Mouse (Mus musculus) heart, embryonic 15.5 days (tissue): ENCODE measurements around the gene Kcnmb1. TPM values are rescaled to one million over a fixed set of nuclear protein-coding genes. Genes with fewer than 3 reads are reported as not detected.

ENCODE experiments used
- ATAC-seq: fragments of 200-750 bp; cut with Nextera tagmentation; replicated peaks from 2 replicates; pipeline ENCODE4 v1.8.0; 2017; ENCODE audit warnings: low read depth, moderate TSS enrichment; ENCODE audit not compliant: insufficient number of reproducible peaks, insufficient read depth, low FRiP score
- H3K27ac ChIP-seq: fragments of 300-500 bp; sonication (generic); 2 replicates; pipeline ENCODE4 v1.5.1; 2015; ENCODE audit warnings: mild to moderate bottlenecking, inconsistent platforms
- H3K27me3 ChIP-seq: fragments of 300-500 bp; sonication (generic); 2 replicates; pipeline ENCODE4 v1.6.1; 2015; ENCODE audit warnings: inconsistent platforms
- H3K36me3 ChIP-seq: fragments of 300-500 bp; sonication (generic); 2 replicates; pipeline ENCODE4 v1.6.1; 2015; ENCODE audit warnings: mild to moderate bottlenecking, inconsistent platforms
- H3K4me1 ChIP-seq: fragments of 300-500 bp; sonication (generic); replicated peaks from 2 replicates; pipeline ENCODE4 v1.6.1; 2015; ENCODE audit warnings: inconsistent platforms
- H3K4me2 ChIP-seq: fragments of 300-500 bp; sonication (generic); 2 replicates; pipeline ENCODE4 v1.6.1; 2015; ENCODE audit warnings: inconsistent platforms, mild to moderate bottlenecking, moderate library complexity
- H3K4me3 ChIP-seq: fragments of 300-500 bp; sonication (generic); 2 replicates; pipeline ENCODE4 v1.5.1; 2015; ENCODE audit warnings: mild to moderate bottlenecking, inconsistent platforms
- H3K9ac ChIP-seq: fragments of 300-500 bp; sonication (generic); 2 replicates; pipeline ENCODE4 v1.6.1; 2015; ENCODE audit warnings: mild to moderate bottlenecking, inconsistent platforms
- H3K9me3 ChIP-seq: fragments of 300-500 bp; sonication (generic); replicated peaks from 2 replicates; pipeline ENCODE4 v1.6.1; 2016; ENCODE audit warnings: inconsistent platforms
- WGBS: fragments of 180-500 bp; shearing (Covaris S2); methylation state at CpG from one replicate; pipeline ENCODE4 v1.1.7; 2015; ENCODE audit warnings: mixed read lengths; 5-methylcytosine and 5-hydroxymethylcytosine counted together
- polyA plus RNA-seq: library from polyadenylated mRNA; unstranded; fragments of >200 nt; fragmentation: Nextera tagmentation; extraction: Ambion mirVana; gene quantifications from 2 replicates; pipeline ENCODE4 v1.2.1, GENCODE M21; 2015

Kcnmb1 gene
- polyA plus RNA-seq: 1.3 and 1.5 TPM in 2 replicates

DNA sequence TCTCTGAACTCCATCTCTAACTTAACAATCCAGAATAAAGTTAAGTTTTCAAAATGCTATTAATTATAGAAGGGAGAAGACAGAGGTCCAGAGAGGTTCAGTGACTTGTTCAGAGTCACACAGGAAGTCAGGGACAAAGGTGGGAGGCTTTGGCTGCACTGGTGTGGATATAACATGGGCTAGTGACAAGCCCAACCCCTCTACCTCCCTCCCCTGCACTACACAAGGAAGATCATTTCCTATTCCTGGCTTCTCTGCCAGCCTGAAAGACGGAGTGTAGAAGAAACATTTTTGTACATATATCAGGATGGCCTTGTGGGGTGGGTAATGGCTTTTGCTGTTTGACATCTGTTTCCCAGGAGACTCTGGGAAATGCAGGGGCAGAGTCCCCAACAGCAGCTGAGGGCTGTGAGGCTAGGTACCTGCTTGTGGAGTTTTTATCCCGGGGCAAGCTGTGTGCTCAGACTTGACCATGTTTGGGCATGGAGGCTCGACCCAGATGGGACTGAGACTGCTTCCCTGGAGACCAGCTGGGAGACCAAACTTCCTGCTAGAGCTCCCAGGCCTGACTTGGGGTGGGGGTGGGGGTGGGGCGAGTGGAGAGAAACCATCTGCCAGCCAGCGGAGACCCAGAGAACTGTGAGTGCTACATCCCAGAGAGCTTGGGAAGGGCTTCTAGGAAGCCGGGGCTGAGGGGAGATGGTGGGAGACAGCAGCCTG lies at the start of gene Kcnmb1:
Kcnmb1 (plus strand) TSS at position 326 of the 720 bp plus-strand sequence.
- no peak within 1 kb of the TSS for H3K9ac ChIP-seq

DNA sequence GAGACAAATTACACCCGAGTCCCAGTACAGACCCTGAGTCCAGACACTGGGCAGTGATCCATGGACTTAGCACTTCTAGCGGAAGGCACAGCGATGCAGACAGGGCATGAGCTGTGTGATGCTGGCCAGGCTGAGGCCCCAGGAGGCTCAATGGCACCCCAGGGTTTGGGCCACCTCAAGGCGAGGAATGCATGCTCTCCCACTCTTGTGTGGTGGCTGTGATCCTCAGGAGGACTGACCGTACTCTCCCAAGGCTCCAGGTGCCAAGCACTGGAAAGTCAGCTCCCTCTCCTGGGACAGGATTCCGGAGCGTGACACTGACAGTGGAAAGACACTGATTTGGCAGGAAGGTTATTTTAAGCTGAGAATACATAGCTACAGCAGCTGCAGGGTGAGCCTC lies 49.8 kb upstream of the Kcnmb1 start:
- WGBS: 46% methylated on average over 7 of the region's 7 CpGs
- Histone ChIP-seq H3K9ac (no peak overlapping the region), H3K4me2 (no peak overlapping the region), H3K4me3 (no peak overlapping the region), H3K27me3 (peaks cover 14% of the 10 kb centered on the region; the same call in 1 of the 2 replicates), H3K9me3 (no peaks in the 10 kb centered on the region), H3K36me3 (no peaks in the 10 kb centered on the region), H3K27ac (no peak overlapping the region), H3K4me1 (peaks cover 18% of the 10 kb centered on the region; the same call in 1 of the 2 replicates)
- ATAC-seq: no peak

More for the DNA sequence above, at the start of gene Kcnmb1:
- Histone ChIP-seq H3K4me3 (no peak within 1 kb of the TSS), H3K9me3 (no peaks in the 10 kb centered on the region), H3K27ac (no peak within 1 kb of the TSS), H3K36me3 (no peaks in the 10 kb centered on the region), H3K4me2 (peak within 1 kb of the TSS; percentile 26), H3K27me3 (no peaks in the 10 kb centered on the region), H3K4me1 (peaks cover 11% of the 10 kb centered on the region)
- WGBS: 6% methylated on average over 6 of the region's 6 CpGs
- ATAC-seq: 0 out of 2 replicates have a peak, but pooled peaks have one; percentile 20

DNA sequence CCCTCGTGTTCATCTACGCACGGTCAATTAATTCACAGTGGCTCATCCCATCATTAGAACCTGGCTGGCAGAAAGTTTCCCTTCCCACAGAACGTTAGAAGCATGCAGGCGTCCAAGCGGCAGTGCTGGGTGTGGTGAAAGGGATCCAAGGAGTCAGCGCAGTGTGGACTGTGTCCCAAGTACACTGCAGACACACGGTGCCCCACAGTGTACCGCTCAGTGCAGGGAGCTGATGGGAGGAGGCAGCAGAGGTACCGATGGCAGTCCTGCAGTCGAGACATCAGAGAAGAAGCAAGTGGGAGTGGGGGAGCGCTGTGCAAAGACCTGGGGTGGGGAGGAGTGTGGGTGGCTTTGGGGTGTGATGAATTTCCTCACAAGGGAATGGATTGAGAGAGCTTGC lies 48.6 kb upstream of the Kcnmb1 start:
- Histone ChIP-seq H3K4me2 (no peak overlapping the region), H3K4me1 (peaks cover 18% of the 10 kb centered on the region; the same call in 1 of the 2 replicates), H3K27ac (no peak overlapping the region), H3K9me3 (no peaks in the 10 kb centered on the region), H3K27me3 (peaks cover 19% of the 10 kb centered on the region), H3K36me3 (no peaks in the 10 kb centered on the region), H3K4me3 (no peak overlapping the region), H3K9ac (no peak overlapping the region)
- WGBS: 80% methylated on average over 12 of the region's 12 CpGs
- ATAC-seq: no peak

DNA sequence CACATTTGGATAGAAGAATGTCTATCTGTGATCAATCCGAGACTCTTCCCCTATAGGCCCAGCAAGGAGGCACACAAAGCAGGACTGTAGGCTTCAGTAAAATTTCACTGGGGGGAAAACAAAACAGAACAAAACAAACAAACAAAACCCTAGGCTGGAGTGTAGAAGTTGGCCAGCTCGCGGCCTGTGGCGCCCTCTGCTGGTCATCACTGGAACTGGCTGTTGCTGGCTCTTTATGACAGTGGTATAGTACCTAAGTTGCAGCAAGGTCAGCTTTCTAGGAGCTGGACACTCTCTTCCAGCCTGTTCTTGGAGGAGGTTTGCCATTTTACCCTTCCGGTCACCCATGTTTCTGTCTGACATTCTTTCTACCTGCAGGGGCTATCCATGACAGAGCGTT lies 45.2 kb upstream of the Kcnmb1 start:
- Histone ChIP-seq H3K4me1 (0 out of 2 replicates have a peak, but pooled peaks cover 7% of the 10 kb centered on the region), H3K4me2 (no peak overlapping the region), H3K9ac (no peak overlapping the region), H3K36me3 (no peaks in the 10 kb centered on the region), H3K4me3 (no peak overlapping the region), H3K9me3 (no peaks in the 10 kb centered on the region), H3K27ac (no peak overlapping the region), H3K27me3 (peaks cover 23% of the 10 kb centered on the region)
- WGBS: 21% methylated on average over 6 of the region's 6 CpGs
- no peak for ATAC-seq

DNA sequence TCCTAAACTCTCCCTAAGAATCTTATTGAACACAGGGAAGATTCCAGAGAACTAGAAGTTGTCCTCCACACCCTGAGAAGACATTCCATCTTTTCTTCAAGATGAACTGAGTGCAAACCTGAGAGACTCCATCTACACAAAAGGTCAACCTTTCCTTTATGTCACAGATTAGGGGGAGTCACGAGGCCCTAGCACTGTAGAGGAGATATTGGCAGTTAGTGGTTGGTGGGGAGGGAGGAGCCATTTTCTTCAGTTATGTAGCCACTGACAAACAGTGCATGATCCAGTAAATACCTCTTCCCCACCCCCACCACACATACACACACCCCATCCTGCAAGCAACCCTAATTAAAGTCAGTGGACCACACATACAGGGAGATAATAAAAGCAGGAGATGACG lies 44.4 kb upstream of the Kcnmb1 start:
- Histone ChIP-seq H3K27me3 (peaks cover 23% of the 10 kb centered on the region), H3K4me1 (no peaks in the 10 kb centered on the region), H3K4me3 (no peak overlapping the region), H3K4me2 (no peak overlapping the region), H3K36me3 (no peaks in the 10 kb centered on the region), H3K9me3 (no peaks in the 10 kb centered on the region), H3K9ac (no peak overlapping the region), H3K27ac (no peak overlapping the region)
- ATAC-seq: no peak
- 23% methylated on average over 2 of the region's 2 CpGs for WGBS

DNA sequence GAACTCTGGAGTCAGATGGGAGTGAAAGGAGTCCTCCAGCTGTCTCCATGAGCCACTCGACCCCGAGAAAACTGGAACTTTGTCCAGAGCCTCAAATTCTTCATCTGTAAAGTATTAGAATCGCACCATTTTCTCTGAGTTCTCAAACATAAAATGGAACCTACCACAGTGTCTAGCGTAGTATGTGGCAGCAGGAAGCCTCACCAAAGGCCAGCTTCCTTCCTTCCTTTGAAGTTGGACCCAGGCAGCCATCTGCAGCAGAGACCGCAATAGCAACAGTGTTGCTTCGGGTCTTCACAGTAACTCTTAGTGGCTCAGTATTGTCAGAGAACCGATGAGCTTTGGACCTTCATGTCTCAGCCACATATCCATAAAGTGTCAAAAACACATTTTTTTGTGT lies 43.0 kb upstream of the Kcnmb1 start:
- H3K36me3 ChIP-seq: no peaks in the 10 kb centered on the region
- no peak overlapping the region for H3K4me3 ChIP-seq
- no peak overlapping the region for H3K4me2 ChIP-seq
- ATAC-seq: no peak
- no peaks in the 10 kb centered on the region for H3K9me3 ChIP-seq
- H3K27me3 ChIP-seq: peaks cover 26% of the 10 kb centered on the region
- H3K4me1 ChIP-seq: no peaks in the 10 kb centered on the region
- 74% methylated on average over 7 of the region's 7 CpGs for WGBS
- H3K27ac ChIP-seq: no peak overlapping the region
- H3K9ac ChIP-seq: no peak overlapping the region

DNA sequence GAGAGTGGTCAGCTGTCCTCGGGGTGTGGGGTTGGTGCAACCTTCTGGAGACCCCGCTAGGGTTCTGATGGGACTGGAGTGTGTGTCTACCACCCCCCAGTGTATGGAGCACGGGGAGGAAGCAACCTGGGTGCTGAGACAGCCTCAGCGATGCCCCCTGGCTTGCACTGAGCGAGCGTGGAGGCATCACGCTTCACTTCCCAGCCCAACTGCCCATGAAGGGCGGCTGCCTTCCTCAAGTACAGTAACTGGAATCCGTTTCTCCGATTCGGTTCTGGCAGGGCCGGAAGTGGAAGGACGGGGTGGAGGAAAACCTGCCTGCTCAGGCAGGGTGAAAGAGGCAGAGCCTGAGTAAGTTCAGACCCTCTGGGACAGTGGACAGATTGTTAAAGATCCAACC lies 41.4 kb upstream of the Kcnmb1 start:
- H3K4me1 ChIP-seq: no peaks in the 10 kb centered on the region
- H3K4me2 ChIP-seq: no peak overlapping the region
- no peaks in the 10 kb centered on the region for H3K36me3 ChIP-seq
- no peaks in the 10 kb centered on the region for H3K9me3 ChIP-seq
- H3K4me3 ChIP-seq: no peak overlapping the region
- no peak overlapping the region for H3K9ac ChIP-seq
- no peak for ATAC-seq
- H3K27ac ChIP-seq: no peak overlapping the region
- WGBS: 69% methylated on average over 13 of the region's 13 CpGs
- peaks cover 26% of the 10 kb centered on the region; the same call in 1 of the 2 replicates for H3K27me3 ChIP-seq

DNA sequence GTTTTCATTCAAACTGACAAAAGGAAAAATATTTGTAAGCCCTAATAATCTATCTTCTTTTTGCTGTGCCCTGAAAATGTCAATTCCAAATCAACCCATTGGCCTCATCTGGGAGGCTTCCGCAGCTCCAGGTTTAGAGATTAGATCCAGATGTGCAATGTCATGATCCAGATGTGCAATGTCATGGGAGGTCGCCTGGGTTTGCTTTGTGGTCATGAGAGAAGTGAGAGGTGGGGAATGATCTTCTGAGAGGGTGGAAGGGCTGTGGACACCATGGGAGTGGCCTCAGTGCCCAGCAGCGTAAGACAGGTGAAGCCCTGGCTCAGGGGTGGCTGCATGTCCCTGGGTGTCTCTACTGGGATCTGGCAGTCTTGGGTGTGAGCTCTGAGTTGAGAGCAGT lies 39.8 kb upstream of the Kcnmb1 start:
- Histone ChIP-seq H3K27ac (no peak overlapping the region), H3K4me3 (no peak overlapping the region), H3K36me3 (no peaks in the 10 kb centered on the region), H3K4me1 (no peaks in the 10 kb centered on the region), H3K27me3 (peaks cover 20% of the 10 kb centered on the region; the same call in 1 of the 2 replicates), H3K4me2 (no peak overlapping the region), H3K9me3 (no peaks in the 10 kb centered on the region), H3K9ac (no peak overlapping the region)
- no peak for ATAC-seq
- 64% methylated on average over 3 of the region's 3 CpGs for WGBS

DNA sequence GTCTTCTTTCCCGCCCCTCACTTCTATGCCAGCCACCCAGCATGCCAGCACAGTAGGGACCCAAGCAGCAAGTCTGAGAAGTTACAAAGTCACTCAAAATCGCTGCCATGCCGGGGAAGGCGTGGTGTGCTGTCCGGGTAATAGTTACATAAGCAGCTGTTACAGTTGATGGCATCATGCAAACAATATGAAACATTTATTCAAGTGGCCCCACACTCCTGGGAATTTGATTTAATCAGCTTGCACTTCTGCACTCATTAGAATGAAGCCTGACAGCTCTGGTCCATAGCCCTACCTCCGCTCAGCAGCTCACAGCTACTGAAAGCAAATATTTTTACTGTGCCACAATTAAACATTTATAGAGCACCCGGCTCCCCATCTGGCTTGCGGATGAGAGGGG lies 37.0 kb upstream of the Kcnmb1 start:
- peaks cover 11% of the 10 kb centered on the region; the same call in 1 of the 2 replicates for H3K27me3 ChIP-seq
- H3K27ac ChIP-seq: no peak overlapping the region
- H3K9ac ChIP-seq: no peak overlapping the region
- 78% methylated on average over 8 of the region's 8 CpGs for WGBS
- no peaks in the 10 kb centered on the region for H3K36me3 ChIP-seq
- no peak for ATAC-seq
- no peaks in the 10 kb centered on the region for H3K4me1 ChIP-seq
- H3K4me3 ChIP-seq: no peak overlapping the region
- no peak overlapping the region for H3K4me2 ChIP-seq
- no peaks in the 10 kb centered on the region for H3K9me3 ChIP-seq

DNA sequence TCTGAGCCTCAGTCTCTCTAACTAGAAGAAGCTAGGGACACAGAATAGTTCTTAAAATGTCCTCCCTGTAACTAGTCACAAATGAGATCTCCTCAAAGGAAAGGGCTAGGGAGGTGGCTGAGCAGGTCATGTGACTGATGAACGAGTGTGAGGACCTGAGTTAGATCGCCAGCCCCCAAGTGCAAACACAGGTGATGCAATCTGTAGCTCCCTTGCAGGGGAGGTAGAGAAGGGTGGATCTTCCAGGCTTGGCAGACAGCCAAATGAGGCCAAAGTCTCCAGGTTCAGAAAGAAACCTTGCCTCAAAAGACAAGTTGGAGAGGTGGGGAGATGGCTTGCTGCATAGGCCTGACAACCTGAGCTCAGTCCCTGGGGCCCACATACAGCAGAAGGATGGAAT lies 36.3 kb upstream of the Kcnmb1 start:
- no peak overlapping the region for H3K4me3 ChIP-seq
- H3K27me3 ChIP-seq: peaks cover 11% of the 10 kb centered on the region; the same call in 1 of the 2 replicates
- 50% methylated on average over 2 of the region's 2 CpGs for WGBS
- H3K4me1 ChIP-seq: no peaks in the 10 kb centered on the region
- no peak overlapping the region for H3K9ac ChIP-seq
- no peaks in the 10 kb centered on the region for H3K36me3 ChIP-seq
- no peak for ATAC-seq
- H3K4me2 ChIP-seq: no peak overlapping the region
- no peaks in the 10 kb centered on the region for H3K9me3 ChIP-seq
- H3K27ac ChIP-seq: no peak overlapping the region

DNA sequence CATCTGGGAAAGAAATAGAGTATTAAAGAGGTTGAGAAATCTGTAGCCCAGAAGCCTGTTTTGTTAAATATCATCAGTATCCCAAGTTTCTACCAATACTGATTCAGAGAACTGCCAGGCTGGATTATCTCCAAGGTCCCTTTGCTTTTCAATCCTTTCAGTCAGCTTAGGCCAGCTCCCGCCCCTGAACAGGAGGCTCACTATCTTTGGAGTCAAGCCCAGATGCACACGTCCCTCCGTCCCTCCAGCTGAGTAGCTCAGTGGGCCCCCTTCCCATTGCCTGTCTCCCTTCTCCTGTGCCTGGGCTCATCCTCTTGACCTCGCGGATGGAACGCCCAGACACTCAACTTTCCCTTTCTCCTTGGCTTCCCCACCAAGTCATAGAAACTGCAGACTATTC lies 35.5 kb upstream of the Kcnmb1 start:
- WGBS: 40% methylated on average over 6 of the region's 6 CpGs
- no peak overlapping the region for H3K4me2 ChIP-seq

DNA sequence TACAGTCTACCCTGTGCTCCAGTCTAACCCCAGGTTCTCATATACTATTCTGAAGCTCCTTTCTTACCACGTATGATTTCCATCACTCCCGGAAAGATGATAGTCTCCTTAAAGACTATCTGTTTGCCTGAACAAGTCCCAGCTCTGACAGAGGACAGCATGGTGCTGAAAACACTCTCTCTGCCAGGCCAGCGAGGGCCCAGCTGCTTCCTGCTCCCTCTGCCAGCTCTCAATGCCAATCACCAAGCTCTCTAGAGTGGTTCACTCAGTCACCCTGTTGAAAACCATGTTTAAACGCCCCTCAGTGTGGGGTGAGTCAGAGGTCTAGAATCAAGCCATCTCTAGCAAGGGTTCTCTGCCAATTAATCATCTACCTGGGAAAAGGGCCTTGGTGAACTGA lies 35.0 kb upstream of the Kcnmb1 start:
- Histone ChIP-seq H3K9me3 (no peaks in the 10 kb centered on the region), H3K9ac (no peak overlapping the region), H3K27me3 (peaks cover 11% of the 10 kb centered on the region; the same call in 1 of the 2 replicates), H3K36me3 (no peaks in the 10 kb centered on the region), H3K4me2 (no peak overlapping the region), H3K27ac (no peak overlapping the region), H3K4me1 (no peaks in the 10 kb centered on the region), H3K4me3 (no peak overlapping the region)
- ATAC-seq: no peak
- WGBS: 58% methylated on average over 4 of the region's 4 CpGs

More for the DNA sequence above, 35.5 kb upstream of the Kcnmb1 start:
- peaks cover 11% of the 10 kb centered on the region; the same call in 1 of the 2 replicates for H3K27me3 ChIP-seq
- no peaks in the 10 kb centered on the region for H3K4me1 ChIP-seq
- H3K4me3 ChIP-seq: no peak overlapping the region
- no peak overlapping the region for H3K27ac ChIP-seq
- no peak overlapping the region for H3K9ac ChIP-seq
- no peak for ATAC-seq
- H3K9me3 ChIP-seq: no peaks in the 10 kb centered on the region
- H3K36me3 ChIP-seq: no peaks in the 10 kb centered on the region
